Mouse (Mus musculus): Measurements from ENCODE around the gene Hbb-bh2. TPM values are rescaled to one million over a fixed set of nuclear protein-coding genes. Genes with fewer than 3 reads are reported as not detected.

Gene Hbb-bh2
- polyA plus RNA-seq (2015; fragmentation: Nextera tagmentation; extraction: Ambion mirVana), result not detected in 2 replicates

GRCm38 (mm10) chr7:103840268-103840667 is at the start of gene Hbb-bh2:
Gene Hbb-bh2 (minus strand): TSS chr7:103840520.
- Histone ChIP-seq H3K4me3 (no peak within 1 kb of the TSS), H3K9ac (no peak within 1 kb of the TSS), H3K27ac (no peak within 1 kb of the TSS), H3K36me3 (replicated peaks) (no peaks in the 10 kb centered on the region), H3K27me3 (replicated peaks) (no peaks in the 10 kb centered on the region), H3K9me3 (no peaks in the 10 kb centered on the region), H3K4me1 (no peaks in the 10 kb centered on the region), H3K4me2 (no peak within 1 kb of the TSS)
- ATAC-seq (replicated peaks), result no peak
- WGBS, result 71% methylated on average over 3 of the region's 3 CpGs

- Histone ChIP-seq H3K9me3 (no peaks in the 10 kb centered on the region), H3K36me3 (replicated peaks) (no peaks in the 10 kb centered on the region), H3K4me1 (no peaks in the 10 kb centered on the region), H3K4me3 (no peak within 1 kb of the TSS), H3K9ac (no peak within 1 kb of the TSS), H3K27ac (no peak within 1 kb of the TSS), H3K27me3 (replicated peaks) (no peaks in the 10 kb centered on the region), H3K4me2 (no peak within 1 kb of the TSS)
- no peak for ATAC-seq (replicated peaks)
These were observed 45.8 kb upstream of the Hbb-bh2 start, which contains the start of gene Olfr66 for GRCm38 (mm10) chr7:103886152-103886551. Gene Olfr66 (minus strand): TSS chr7:103886252.

GRCm38 (mm10) chr7:103877093-103877492 is 36.8 kb upstream of the Hbb-bh2 start:
- ATAC-seq (replicated peaks), result no peak
- 84% methylated on average over 2 of the region's 2 CpGs for WGBS
- no peaks in the 10 kb centered on the region for H3K36me3 ChIP-seq (replicated peaks)

GRCm38 (mm10) chr7:103874451-103874850 is 34.1 kb upstream of the Hbb-bh2 start:
- 59% methylated on average over 5 of the region's 5 CpGs for WGBS
- Histone ChIP-seq H3K9ac (no peak overlapping the region), H3K9me3 (no peaks in the 10 kb centered on the region), H3K27ac (no peak overlapping the region), H3K4me2 (no peak overlapping the region), H3K27me3 (replicated peaks) (no peaks in the 10 kb centered on the region), H3K4me3 (no peak overlapping the region), H3K4me1 (no peaks in the 10 kb centered on the region), H3K36me3 (replicated peaks) (no peaks in the 10 kb centered on the region)
- no peak for ATAC-seq (replicated peaks)

More at GRCm38 (mm10) chr7:103877093-103877492, 36.8 kb upstream of the Hbb-bh2 start:
- no peaks in the 10 kb centered on the region for H3K4me1 ChIP-seq
- no peaks in the 10 kb centered on the region for H3K27me3 ChIP-seq (replicated peaks)
- H3K27ac ChIP-seq, result no peak overlapping the region
- no peak overlapping the region for H3K9ac ChIP-seq
- no peak overlapping the region for H3K4me3 ChIP-seq
- no peak overlapping the region for H3K4me2 ChIP-seq
- H3K9me3 ChIP-seq, result no peaks in the 10 kb centered on the region

GRCm38 (mm10) chr7:103873064-103873463 is 32.7 kb upstream of the Hbb-bh2 start:
- WGBS, result 13% methylated on average over 1 of the region's 1 CpGs
- no peak for ATAC-seq (replicated peaks)
- no peaks in the 10 kb centered on the region for H3K9me3 ChIP-seq
- H3K27ac ChIP-seq, result no peak overlapping the region
- H3K27me3 ChIP-seq (replicated peaks), result no peaks in the 10 kb centered on the region
- no peaks in the 10 kb centered on the region for H3K4me1 ChIP-seq
- no peak overlapping the region for H3K9ac ChIP-seq
- H3K36me3 ChIP-seq (replicated peaks), result no peaks in the 10 kb centered on the region
- H3K4me2 ChIP-seq, result no peak overlapping the region
- H3K4me3 ChIP-seq, result no peak overlapping the region

- no peak for ATAC-seq (replicated peaks)
- Histone ChIP-seq H3K4me3 (no peak overlapping the region), H3K4me1 (no peaks in the 10 kb centered on the region), H3K4me2 (no peak overlapping the region), H3K27me3 (replicated peaks) (no peaks in the 10 kb centered on the region), H3K9me3 (no peaks in the 10 kb centered on the region), H3K9ac (no peak overlapping the region), H3K36me3 (replicated peaks) (no peaks in the 10 kb centered on the region), H3K27ac (no peak overlapping the region)
These were observed 30.3 kb upstream of the Hbb-bh2 start for GRCm38 (mm10) chr7:103870667-103871066.

- Histone ChIP-seq H3K27me3 (replicated peaks) (no peaks in the 10 kb centered on the region), H3K4me3 (no peak overlapping the region), H3K4me2 (no peak overlapping the region), H3K27ac (no peak overlapping the region), H3K9me3 (no peaks in the 10 kb centered on the region), H3K4me1 (no peaks in the 10 kb centered on the region), H3K9ac (no peak overlapping the region), H3K36me3 (replicated peaks) (no peaks in the 10 kb centered on the region)
- ATAC-seq (replicated peaks), result no peak
These were observed 25.4 kb upstream of the Hbb-bh2 start for GRCm38 (mm10) chr7:103865716-103866115.

- Histone ChIP-seq H3K4me3 (no peak overlapping the region), H3K27ac (no peak overlapping the region), H3K4me2 (no peak overlapping the region), H3K9me3 (no peaks in the 10 kb centered on the region), H3K9ac (no peak overlapping the region), H3K4me1 (no peaks in the 10 kb centered on the region), H3K36me3 (replicated peaks) (no peaks in the 10 kb centered on the region), H3K27me3 (replicated peaks) (no peaks in the 10 kb centered on the region)
- ATAC-seq (replicated peaks), result no peak
- 89% methylated on average over 3 of the region's 3 CpGs for WGBS
These were observed 21.2 kb upstream of the Hbb-bh2 start for GRCm38 (mm10) chr7:103861531-103861930.

GRCm38 (mm10) chr7:103860855-103861254 is 20.5 kb upstream of the Hbb-bh2 start:
- no peaks in the 10 kb centered on the region for H3K9me3 ChIP-seq
- no peak overlapping the region for H3K9ac ChIP-seq
- no peaks in the 10 kb centered on the region for H3K36me3 ChIP-seq (replicated peaks)
- ATAC-seq (replicated peaks), result no peak
- H3K27me3 ChIP-seq (replicated peaks), result no peaks in the 10 kb centered on the region
- H3K4me3 ChIP-seq, result no peak overlapping the region
- no peak overlapping the region for H3K4me2 ChIP-seq
- H3K27ac ChIP-seq, result no peak overlapping the region
- H3K4me1 ChIP-seq, result no peaks in the 10 kb centered on the region
- WGBS, result 76% methylated on average over 1 of the region's 1 CpGs

GRCm38 (mm10) chr7:103859076-103859475 is 18.8 kb upstream of the Hbb-bh2 start:
- Histone ChIP-seq H3K4me3 (no peak overlapping the region), H3K9me3 (no peaks in the 10 kb centered on the region), H3K27me3 (replicated peaks) (no peaks in the 10 kb centered on the region), H3K9ac (no peak overlapping the region), H3K36me3 (replicated peaks) (no peaks in the 10 kb centered on the region), H3K4me1 (no peaks in the 10 kb centered on the region), H3K4me2 (no peak overlapping the region), H3K27ac (no peak overlapping the region)
- 71% methylated on average over 2 of the region's 2 CpGs for WGBS
- no peak for ATAC-seq (replicated peaks)

GRCm38 (mm10) chr7:103854669-103855068 is 14.3 kb upstream of the Hbb-bh2 start:
- ATAC-seq (replicated peaks), result no peak

GRCm38 (mm10) chr7:103853090-103853489 is 12.8 kb upstream of the Hbb-bh2 start, which contains the start of gene Hbb-y:
Gene Hbb-y (minus strand): TSS chr7:103853216.
- 78% methylated on average over 2 of the region's 2 CpGs for WGBS

More at GRCm38 (mm10) chr7:103854669-103855068, 14.3 kb upstream of the Hbb-bh2 start:
- Histone ChIP-seq H3K4me3 (no peak overlapping the region), H3K27me3 (replicated peaks) (no peaks in the 10 kb centered on the region), H3K9ac (no peak overlapping the region), H3K9me3 (no peaks in the 10 kb centered on the region), H3K36me3 (replicated peaks) (no peaks in the 10 kb centered on the region), H3K4me1 (no peaks in the 10 kb centered on the region), H3K27ac (no peak overlapping the region), H3K4me2 (no peak overlapping the region)
- 73% methylated on average over 1 of the region's 1 CpGs for WGBS

GRCm38 (mm10) chr7:103844525-103845325 is 4.4 kb upstream of the Hbb-bh2 start:
- Histone ChIP-seq H3K4me1 (no peaks in the 10 kb centered on the region), H3K4me2 (no peak overlapping the region), H3K36me3 (replicated peaks) (no peaks in the 10 kb centered on the region), H3K9ac (no peak overlapping the region), H3K4me3 (no peak overlapping the region), H3K27ac (no peak overlapping the region), H3K27me3 (replicated peaks) (no peaks in the 10 kb centered on the region), H3K9me3 (no peaks in the 10 kb centered on the region)
- no peak for ATAC-seq (replicated peaks)
- WGBS, result 76% methylated on average over 2 of the region's 2 CpGs

More at GRCm38 (mm10) chr7:103853090-103853489, 12.8 kb upstream of the Hbb-bh2 start, which contains the start of gene Hbb-y:
- no peaks in the 10 kb centered on the region for H3K4me1 ChIP-seq
- H3K9ac ChIP-seq, result no peak within 1 kb of the TSS
- H3K36me3 ChIP-seq (replicated peaks), result no peaks in the 10 kb centered on the region
- no peaks in the 10 kb centered on the region for H3K9me3 ChIP-seq
- H3K4me3 ChIP-seq, result no peak within 1 kb of the TSS
- H3K4me2 ChIP-seq, result no peak within 1 kb of the TSS
- no peaks in the 10 kb centered on the region for H3K27me3 ChIP-seq (replicated peaks)
- ATAC-seq (replicated peaks), result no peak
- H3K27ac ChIP-seq, result no peak within 1 kb of the TSS
